Mouse (Mus musculus): ENCODE measurements around the gene Ccdc40. TPM values are rescaled to one million over a fixed set of nuclear protein-coding genes. Genes with fewer than 3 reads are reported as not detected.

Gene Ccdc40
- polyA plus RNA-seq, 1 experiment from 2014 or later, result 11.6 TPM

GRCm38 (mm10) chr11:119299391-119300245 is 71.2 kb downstream of the Ccdc40 start, which contains the start of gene Eif4a3:
Gene Eif4a3, minus strand, starts transcription at chr11:119300089.
- Histone ChIP-seq H3K9me3 (no peaks in the 10 kb centered on the region), H3K9ac (peak within 1 kb of the TSS; percentile 96), H3K4me2 (replicated peaks) (peak within 1 kb of the TSS; percentile 81), H3K4me3 (peak within 1 kb of the TSS; percentile 99), H3K27ac (peak within 1 kb of the TSS; percentile 93), H3K36me3 (peaks cover 37% of the 10 kb centered on the region), H3K27me3 (no peaks in the 10 kb centered on the region), H3K4me1 (peaks cover 16% of the 10 kb centered on the region)
- under 1% methylated on average over 89 of the region's 89 CpGs for WGBS
- ATAC-seq (ENCODE audit: insufficient number of reproducible peaks, insufficient read depth, low FRiP score, low TSS enrichment), result peak; percentile 83

DNA sequence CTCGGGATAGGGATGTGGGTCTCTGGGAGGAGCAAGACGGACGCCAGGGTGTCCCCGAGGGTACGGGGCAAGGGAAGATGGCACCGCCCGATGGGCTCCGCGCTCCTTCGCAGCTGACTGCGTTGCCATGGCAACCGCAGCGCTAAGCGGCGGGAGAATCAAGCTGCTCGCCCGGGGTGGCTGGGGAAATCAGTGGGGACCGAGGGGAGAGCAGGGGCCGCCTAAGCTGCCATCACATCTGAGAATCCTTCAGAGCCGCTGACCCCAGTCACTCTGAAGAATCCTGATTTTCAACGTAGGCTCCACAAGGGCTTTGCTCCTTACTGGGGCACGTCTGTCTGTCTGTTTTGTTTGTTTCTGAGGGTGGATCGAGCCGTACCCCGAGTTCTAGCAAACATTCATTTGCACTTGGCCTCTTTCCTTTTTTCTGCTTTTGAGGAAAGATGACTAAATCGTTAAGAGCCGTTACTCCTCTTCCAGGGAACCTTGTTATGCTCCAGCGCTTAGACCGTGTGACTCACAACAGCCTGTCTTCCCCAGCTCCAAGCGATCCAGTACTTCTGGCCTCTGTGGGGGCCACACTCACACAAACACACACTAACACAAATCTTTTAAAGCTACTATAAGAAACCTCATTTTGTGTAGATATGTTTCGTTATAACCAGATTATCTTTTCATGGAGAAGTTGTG is 72.0 kb downstream of the Ccdc40 start:
- WGBS, result 2% methylated on average over 31 of the region's 31 CpGs
- ATAC-seq (ENCODE audit: insufficient number of reproducible peaks, insufficient read depth, low FRiP score, low TSS enrichment), result no peak; the same call in 1 of the 2 replicates
- H3K9ac ChIP-seq, result peak overlapping the region; percentile 96
- peak overlapping the region; percentile 93 for H3K27ac ChIP-seq
- no peaks in the 10 kb centered on the region for H3K9me3 ChIP-seq
- peaks cover 16% of the 10 kb centered on the region for H3K4me1 ChIP-seq
- H3K4me2 ChIP-seq (replicated peaks), result peak overlapping the region; percentile 81
- H3K27me3 ChIP-seq, result no peaks in the 10 kb centered on the region
- peaks cover 30% of the 10 kb centered on the region for H3K36me3 ChIP-seq
- H3K4me3 ChIP-seq, result peak overlapping the region; percentile 99

DNA sequence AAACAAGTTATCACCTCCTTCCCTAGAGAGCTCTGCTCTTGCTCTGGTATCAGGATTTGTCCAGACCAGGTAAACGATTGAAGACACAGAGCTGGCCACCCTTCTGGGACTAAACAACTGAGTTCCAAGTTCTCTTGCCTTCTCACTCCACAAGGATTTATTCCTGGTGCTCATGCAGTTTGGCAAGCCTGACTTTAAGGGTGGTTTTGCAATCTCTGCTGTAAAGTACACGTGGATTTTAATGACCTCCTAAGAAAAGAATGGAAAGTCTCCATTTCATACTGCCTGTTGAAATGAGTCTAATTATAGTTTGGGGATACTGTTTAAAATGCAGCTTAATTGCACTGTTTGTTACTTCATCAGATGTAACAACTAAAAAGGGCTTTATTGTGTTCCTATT is 72.6 kb downstream of the Ccdc40 start:
- peak overlapping the region; percentile 96 for H3K9ac ChIP-seq
- H3K9me3 ChIP-seq, result no peaks in the 10 kb centered on the region
- H3K27ac ChIP-seq, result no peak overlapping the region
- ATAC-seq (ENCODE audit: insufficient number of reproducible peaks, insufficient read depth, low FRiP score, low TSS enrichment), result no peak
- peaks cover 24% of the 10 kb centered on the region for H3K36me3 ChIP-seq
- no peak overlapping the region for H3K4me3 ChIP-seq
- no peaks in the 10 kb centered on the region for H3K27me3 ChIP-seq
- WGBS, result 33% methylated on average over 2 of the region's 2 CpGs
- H3K4me2 ChIP-seq (replicated peaks), result peak overlapping the region; percentile 81
- H3K4me1 ChIP-seq, result peaks cover 16% of the 10 kb centered on the region

DNA sequence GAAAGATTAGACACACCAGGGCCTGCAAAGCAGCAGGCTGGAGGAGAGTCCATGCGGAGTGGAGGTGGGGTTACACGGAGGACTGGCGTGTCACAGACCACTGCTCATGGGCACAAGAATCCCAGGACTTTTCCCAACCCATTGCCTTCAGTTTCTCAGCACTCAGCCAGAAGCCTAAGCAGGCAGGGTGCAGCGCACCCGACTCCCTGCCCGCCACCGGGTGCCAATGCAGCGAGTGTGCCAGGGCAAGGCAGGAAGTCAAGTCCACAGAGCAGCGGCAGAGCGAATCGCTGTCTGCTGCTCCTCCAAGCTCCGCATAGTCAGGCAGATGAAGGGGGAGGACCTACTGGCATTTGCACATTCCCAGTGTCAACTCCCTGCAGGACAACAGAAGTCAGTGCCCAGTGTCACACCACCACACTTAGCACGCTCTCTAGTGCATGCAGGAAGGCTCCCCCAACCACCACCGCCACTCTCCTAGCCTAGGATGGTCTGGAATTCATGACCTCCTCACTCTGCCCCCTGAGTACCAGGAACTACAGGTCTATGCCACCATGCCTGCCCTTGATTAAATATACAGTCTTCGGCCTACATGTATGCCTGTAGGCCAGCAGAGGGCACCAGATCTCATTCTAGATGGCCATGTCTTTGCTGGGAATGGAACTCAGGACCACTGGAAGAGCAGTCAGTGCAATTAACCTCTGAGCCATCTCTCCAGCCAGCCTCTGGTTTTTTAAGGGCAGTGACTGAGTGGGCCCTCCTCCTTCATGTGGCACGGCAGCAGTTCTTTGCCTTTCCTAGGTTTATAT is 76.7 kb downstream of the Ccdc40 start:
- Histone ChIP-seq H3K4me3 (no peak overlapping the region), H3K27ac (no peak overlapping the region), H3K36me3 (no peaks in the 10 kb centered on the region), H3K4me1 (peaks cover 8% of the 10 kb centered on the region; the same call in 1 of the 2 replicates), H3K9me3 (no peaks in the 10 kb centered on the region), H3K27me3 (no peaks in the 10 kb centered on the region), H3K9ac (no peak overlapping the region), H3K4me2 (replicated peaks) (no peak overlapping the region)
- 0 out of 2 replicates have a peak, but pooled peaks have one; percentile 47 for ATAC-seq (ENCODE audit: insufficient number of reproducible peaks, insufficient read depth, low FRiP score, low TSS enrichment)
- WGBS, result 40% methylated on average over 16 of the region's 16 CpGs

GRCm38 (mm10) chr11:119306762-119307657 is 78.6 kb downstream of the Ccdc40 start:
- Histone ChIP-seq H3K4me2 (replicated peaks) (no peak overlapping the region), H3K9ac (no peak overlapping the region), H3K27ac (no peak overlapping the region), H3K36me3 (no peaks in the 10 kb centered on the region), H3K4me1 (peaks cover 4% of the 10 kb centered on the region; the same call in 1 of the 2 replicates), H3K9me3 (no peaks in the 10 kb centered on the region), H3K27me3 (peaks cover 6% of the 10 kb centered on the region), H3K4me3 (no peak overlapping the region)
- ATAC-seq (ENCODE audit: insufficient number of reproducible peaks, insufficient read depth, low FRiP score, low TSS enrichment), result no peak; the same call in 1 of the 2 replicates
- 55% methylated on average over 13 of the region's 13 CpGs for WGBS

- no peak within 1 kb of the TSS for H3K4me2 ChIP-seq (replicated peaks)
- WGBS, result 29% methylated on average over 1 of the region's 1 CpGs
- peaks cover 6% of the 10 kb centered on the region for H3K27me3 ChIP-seq
- peaks cover 4% of the 10 kb centered on the region; the same call in 1 of the 2 replicates for H3K4me1 ChIP-seq
- no peaks in the 10 kb centered on the region for H3K9me3 ChIP-seq
- no peaks in the 10 kb centered on the region for H3K36me3 ChIP-seq
- no peak within 1 kb of the TSS for H3K9ac ChIP-seq
- H3K27ac ChIP-seq, result no peak within 1 kb of the TSS
- H3K4me3 ChIP-seq, result no peak within 1 kb of the TSS
- no peak for ATAC-seq (ENCODE audit: insufficient number of reproducible peaks, insufficient read depth, low FRiP score, low TSS enrichment)
Measured at GRCm38 (mm10) chr11:119307658-119307867, 79.2 kb downstream of the Ccdc40 start, which contains the start of gene Card14. Gene Card14, plus strand, starts transcription at chr11:119307768.

- Histone ChIP-seq H3K27ac (no peak overlapping the region), H3K4me3 (no peak overlapping the region), H3K4me2 (replicated peaks) (no peak overlapping the region), H3K27me3 (peaks cover 6% of the 10 kb centered on the region), H3K9me3 (no peaks in the 10 kb centered on the region), H3K4me1 (peaks cover 4% of the 10 kb centered on the region; the same call in 1 of the 2 replicates), H3K36me3 (no peaks in the 10 kb centered on the region), H3K9ac (no peak overlapping the region)
- 24% methylated on average over 11 of the region's 11 CpGs for WGBS
- ATAC-seq (ENCODE audit: insufficient number of reproducible peaks, insufficient read depth, low FRiP score, low TSS enrichment), result no peak
Measured at GRCm38 (mm10) chr11:119307916-119308315, 79.5 kb downstream of the Ccdc40 start.

- WGBS, result 17% methylated on average over 10 of the region's 10 CpGs
- Histone ChIP-seq H3K27ac (no peak overlapping the region), H3K4me3 (no peak overlapping the region), H3K27me3 (peaks cover 6% of the 10 kb centered on the region), H3K36me3 (no peaks in the 10 kb centered on the region), H3K9ac (no peak overlapping the region), H3K4me1 (peaks cover 4% of the 10 kb centered on the region; the same call in 1 of the 2 replicates), H3K4me2 (replicated peaks) (no peak overlapping the region), H3K9me3 (no peaks in the 10 kb centered on the region)
- no peak for ATAC-seq (ENCODE audit: insufficient number of reproducible peaks, insufficient read depth, low FRiP score, low TSS enrichment)
Measured at GRCm38 (mm10) chr11:119310621-119311020, 82.2 kb downstream of the Ccdc40 start.

DNA sequence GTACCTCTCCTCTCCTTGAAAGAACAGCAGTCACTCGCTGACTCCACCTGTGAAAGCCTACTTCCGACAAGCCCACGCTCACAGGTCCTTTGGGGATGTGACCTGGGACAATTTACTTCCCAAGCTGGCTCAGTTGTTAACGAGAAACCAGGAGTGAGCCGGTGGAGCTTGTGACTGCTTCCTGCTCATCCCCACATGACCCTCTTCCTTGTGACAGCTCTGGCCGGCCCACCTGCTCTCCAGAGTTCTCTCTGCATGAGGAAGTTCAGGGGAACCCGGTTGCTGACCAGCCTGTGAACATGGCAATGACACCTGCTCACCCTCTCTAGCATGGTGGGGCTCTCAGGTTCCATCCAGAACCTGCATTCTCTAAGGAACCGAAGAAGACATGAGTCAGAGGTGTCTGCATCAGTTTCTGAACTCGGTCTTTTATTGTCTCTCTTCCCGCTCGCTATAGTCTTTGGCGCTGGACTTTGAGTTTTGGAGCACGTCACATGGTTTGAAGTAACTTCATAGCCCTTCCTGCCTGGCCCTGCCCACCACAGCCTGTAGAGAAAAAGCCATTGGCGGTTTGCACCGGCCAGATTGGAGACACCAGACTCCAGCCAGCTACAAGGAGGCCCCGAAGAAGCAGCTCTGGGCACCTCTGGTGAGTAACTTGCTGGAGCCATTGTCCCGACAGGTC is 86.0 kb downstream of the Ccdc40 start:
- no peak overlapping the region for H3K4me3 ChIP-seq
- no peaks in the 10 kb centered on the region for H3K4me1 ChIP-seq
- H3K27me3 ChIP-seq, result peaks cover 6% of the 10 kb centered on the region
- H3K9ac ChIP-seq, result no peak overlapping the region
- no peaks in the 10 kb centered on the region for H3K36me3 ChIP-seq
- no peak overlapping the region for H3K27ac ChIP-seq
- WGBS, result 79% methylated on average over 17 of the region's 17 CpGs
- ATAC-seq (ENCODE audit: insufficient number of reproducible peaks, insufficient read depth, low FRiP score, low TSS enrichment), result no peak
- no peak overlapping the region for H3K4me2 ChIP-seq (replicated peaks)
- no peaks in the 10 kb centered on the region for H3K9me3 ChIP-seq

Data from embryonic facial prominence, embryonic 12.5 days (tissue).